Mouse (Mus musculus) midbrain, embryonic 10.5 days (tissue): Measurements from ENCODE around the gene Lrrc4c. TPM values are rescaled to one million over a fixed set of nuclear protein-coding genes. Genes with fewer than 3 reads are reported as not detected.
A peak's percentile ranks its signal among the peaks of the same experiment; 100 is the strongest.

Source experiments
- DNase-seq: peaks from one replicate; pipeline ENCODE4 v3.0.0-alpha.2; 2017; ENCODE audit warnings: low spot score
- H3K27ac ChIP-seq: fragments of 300-500 bp; sonication (generic); replicated peaks from 2 replicates; pipeline ENCODE4 v1.5.1; 2016; ENCODE audit warnings: mild to moderate bottlenecking
- H3K27me3 ChIP-seq: fragments of 300-500 bp; sonication (generic); 2 replicates; pipeline ENCODE4 v1.6.1; 2016; ENCODE audit warnings: low read depth, mild to moderate bottlenecking; ENCODE audit not compliant: poor library complexity, severe bottlenecking
- H3K36me3 ChIP-seq: fragments of 300-500 bp; sonication (generic); 2 replicates; pipeline ENCODE4 v1.6.1; 2016; ENCODE audit warnings: mild to moderate bottlenecking, moderate library complexity
- H3K4me1 ChIP-seq: fragments of 300-500 bp; sonication (generic); 2 replicates; pipeline ENCODE4 v1.6.1; 2016
- H3K4me3 ChIP-seq: fragments of 300-500 bp; sonication (generic); 2 replicates; pipeline ENCODE4 v1.5.1; 2016; ENCODE audit warnings: mild to moderate bottlenecking, moderate library complexity
- H3K9me3 ChIP-seq: fragments of 300-500 bp; sonication (generic); replicated peaks from 2 replicates; pipeline ENCODE4 v1.6.1; 2016; ENCODE audit warnings: mild to moderate bottlenecking
- WGBS: fragments of 180-500 bp; shearing (Covaris S2); methylation state at CpG from one replicate; pipeline ENCODE4 v1.1.7; 2016; 5-methylcytosine and 5-hydroxymethylcytosine counted together
- polyA plus RNA-seq: library from polyadenylated mRNA; unstranded; fragments of >200 nt; fragmentation: Nextera tagmentation; extraction: Ambion mirVana; gene quantifications from 2 replicates; pipeline ENCODE4 v1.2.1, GENCODE M21; 2016

Gene Lrrc4c
- polyA plus RNA-seq, 1 experiment from 2014 or later: 1.0 TPM

- no peaks in the 10 kb centered on the region for H3K27me3 ChIP-seq
- H3K4me3 ChIP-seq: no peak overlapping the region
- peak overlapping the region; percentile 65 for H3K27ac ChIP-seq
- peaks cover 6% of the 10 kb centered on the region; the same call in 1 of the 2 replicates for H3K4me1 ChIP-seq
- H3K36me3 ChIP-seq: no peaks in the 10 kb centered on the region
- peak; percentile 13 for DNase-seq
- 74% methylated on average over 10 of the region's 10 CpGs for WGBS
- no peaks in the 10 kb centered on the region for H3K9me3 ChIP-seq
Observed at GRCm38 (mm10) chr2:97543691-97544672, 1226.0 kb downstream of the Lrrc4c start.

GRCm38 (mm10) chr2:97544673-97545071 is 1226.7 kb downstream of the Lrrc4c start:
- H3K9me3 ChIP-seq: no peaks in the 10 kb centered on the region
- DNase-seq: no peak
- no peak overlapping the region for H3K4me3 ChIP-seq
- no peaks in the 10 kb centered on the region for H3K27me3 ChIP-seq
- no peak overlapping the region for H3K27ac ChIP-seq
- H3K4me1 ChIP-seq: peaks cover 6% of the 10 kb centered on the region; the same call in 1 of the 2 replicates
- no peaks in the 10 kb centered on the region for H3K36me3 ChIP-seq

- no peaks in the 10 kb centered on the region for H3K9me3 ChIP-seq
- H3K27ac ChIP-seq: no peak overlapping the region
- peaks cover 6% of the 10 kb centered on the region; the same call in 1 of the 2 replicates for H3K4me1 ChIP-seq
- DNase-seq: no peak
- no peaks in the 10 kb centered on the region for H3K27me3 ChIP-seq
- H3K36me3 ChIP-seq: no peaks in the 10 kb centered on the region
- WGBS: 85% methylated on average over 1 of the region's 1 CpGs
- H3K4me3 ChIP-seq: no peak overlapping the region
Observed at GRCm38 (mm10) chr2:97545946-97546345, 1228.0 kb downstream of the Lrrc4c start.

- no peak for DNase-seq
- no peak overlapping the region for H3K4me3 ChIP-seq
- no peaks in the 10 kb centered on the region for H3K36me3 ChIP-seq
- H3K9me3 ChIP-seq: no peaks in the 10 kb centered on the region
- no peaks in the 10 kb centered on the region for H3K4me1 ChIP-seq
- 62% methylated on average over 2 of the region's 2 CpGs for WGBS
- H3K27me3 ChIP-seq: no peaks in the 10 kb centered on the region
- no peak overlapping the region for H3K27ac ChIP-seq
Observed at GRCm38 (mm10) chr2:97564509-97564908, 1246.5 kb downstream of the Lrrc4c start.

- no peaks in the 10 kb centered on the region for H3K27me3 ChIP-seq
- no peaks in the 10 kb centered on the region for H3K9me3 ChIP-seq
- DNase-seq: no peak
- H3K36me3 ChIP-seq: no peaks in the 10 kb centered on the region
- no peak overlapping the region for H3K27ac ChIP-seq
- 88% methylated on average over 2 of the region's 2 CpGs for WGBS
- H3K4me3 ChIP-seq: no peak overlapping the region
- no peaks in the 10 kb centered on the region for H3K4me1 ChIP-seq
Observed at GRCm38 (mm10) chr2:97568954-97569353, 1251.0 kb downstream of the Lrrc4c start.

- H3K4me3 ChIP-seq: no peak overlapping the region
- no peak for DNase-seq
- H3K4me1 ChIP-seq: no peaks in the 10 kb centered on the region
- no peaks in the 10 kb centered on the region for H3K9me3 ChIP-seq
- H3K27me3 ChIP-seq: no peaks in the 10 kb centered on the region
- H3K36me3 ChIP-seq: no peaks in the 10 kb centered on the region
- no peak overlapping the region for H3K27ac ChIP-seq
Observed at GRCm38 (mm10) chr2:97574921-97575320, 1257.0 kb downstream of the Lrrc4c start.

- Histone ChIP-seq H3K4me1 (no peaks in the 10 kb centered on the region), H3K4me3 (no peak overlapping the region), H3K27ac (no peak overlapping the region), H3K9me3 (no peaks in the 10 kb centered on the region), H3K27me3 (no peaks in the 10 kb centered on the region), H3K36me3 (no peaks in the 10 kb centered on the region)
- DNase-seq: no peak
- WGBS: 68% methylated on average over 2 of the region's 2 CpGs
Observed at GRCm38 (mm10) chr2:97581132-97581531, 1263.2 kb downstream of the Lrrc4c start.

GRCm38 (mm10) chr2:97586322-97586721 is 1268.4 kb downstream of the Lrrc4c start:
- no peak overlapping the region for H3K4me3 ChIP-seq
- no peak overlapping the region for H3K27ac ChIP-seq
- H3K27me3 ChIP-seq: no peaks in the 10 kb centered on the region
- 90% methylated on average over 3 of the region's 3 CpGs for WGBS
- H3K9me3 ChIP-seq: no peaks in the 10 kb centered on the region
- no peak for DNase-seq
- H3K36me3 ChIP-seq: no peaks in the 10 kb centered on the region
- no peaks in the 10 kb centered on the region for H3K4me1 ChIP-seq

- WGBS: 90% methylated on average over 3 of the region's 3 CpGs
Observed at GRCm38 (mm10) chr2:97590563-97590962, 1272.6 kb downstream of the Lrrc4c start.

GRCm38 (mm10) chr2:97604182-97604581 is 1286.2 kb downstream of the Lrrc4c start:
- WGBS: 76% methylated on average over 3 of the region's 3 CpGs

More at GRCm38 (mm10) chr2:97590563-97590962, 1272.6 kb downstream of the Lrrc4c start:
- DNase-seq: no peak
- no peak overlapping the region for H3K27ac ChIP-seq
- no peak overlapping the region for H3K4me3 ChIP-seq
- no peaks in the 10 kb centered on the region for H3K4me1 ChIP-seq
- no peaks in the 10 kb centered on the region for H3K9me3 ChIP-seq
- no peaks in the 10 kb centered on the region for H3K36me3 ChIP-seq
- H3K27me3 ChIP-seq: no peaks in the 10 kb centered on the region

GRCm38 (mm10) chr2:97604688-97605215 is 1286.8 kb downstream of the Lrrc4c start:
- Histone ChIP-seq H3K36me3 (no peaks in the 10 kb centered on the region), H3K27ac (no peak overlapping the region), H3K4me3 (no peak overlapping the region), H3K27me3 (no peaks in the 10 kb centered on the region), H3K4me1 (0 out of 2 replicates have a peak, but pooled peaks cover 3% of the 10 kb centered on the region), H3K9me3 (no peaks in the 10 kb centered on the region)
- DNase-seq: no peak
- 70% methylated on average over 3 of the region's 3 CpGs for WGBS

More at GRCm38 (mm10) chr2:97604182-97604581, 1286.2 kb downstream of the Lrrc4c start:
- Histone ChIP-seq H3K27me3 (no peaks in the 10 kb centered on the region), H3K36me3 (no peaks in the 10 kb centered on the region), H3K9me3 (no peaks in the 10 kb centered on the region), H3K4me3 (no peak overlapping the region), H3K4me1 (0 out of 2 replicates have a peak, but pooled peaks cover 3% of the 10 kb centered on the region), H3K27ac (no peak overlapping the region)
- no peak for DNase-seq

- Histone ChIP-seq H3K27me3 (no peaks in the 10 kb centered on the region), H3K9me3 (no peaks in the 10 kb centered on the region), H3K36me3 (no peaks in the 10 kb centered on the region), H3K4me3 (no peak overlapping the region), H3K27ac (no peak overlapping the region), H3K4me1 (0 out of 2 replicates have a peak, but pooled peaks cover 3% of the 10 kb centered on the region)
- DNase-seq: no peak
Observed at GRCm38 (mm10) chr2:97609436-97609835, 1291.5 kb downstream of the Lrrc4c start.

- H3K36me3 ChIP-seq: no peaks in the 10 kb centered on the region
- no peak overlapping the region for H3K27ac ChIP-seq
- H3K27me3 ChIP-seq: no peaks in the 10 kb centered on the region
- 88% methylated on average over 2 of the region's 2 CpGs for WGBS
- DNase-seq: no peak
- no peaks in the 10 kb centered on the region for H3K4me1 ChIP-seq
- H3K4me3 ChIP-seq: no peak overlapping the region
- no peaks in the 10 kb centered on the region for H3K9me3 ChIP-seq
Observed at GRCm38 (mm10) chr2:97610566-97610965, 1292.6 kb downstream of the Lrrc4c start.
